Mouse (Mus musculus) layer of hippocampus, adult 9-10 months (tissue): ENCODE measurements around the gene Kcnc2.

ENCODE experiments used
- DNase-seq: peaks from one replicate; pipeline ENCODE4 v3.0.0; 2022; ENCODE audit warnings: low spot score

Kcnc2 gene

DNA sequence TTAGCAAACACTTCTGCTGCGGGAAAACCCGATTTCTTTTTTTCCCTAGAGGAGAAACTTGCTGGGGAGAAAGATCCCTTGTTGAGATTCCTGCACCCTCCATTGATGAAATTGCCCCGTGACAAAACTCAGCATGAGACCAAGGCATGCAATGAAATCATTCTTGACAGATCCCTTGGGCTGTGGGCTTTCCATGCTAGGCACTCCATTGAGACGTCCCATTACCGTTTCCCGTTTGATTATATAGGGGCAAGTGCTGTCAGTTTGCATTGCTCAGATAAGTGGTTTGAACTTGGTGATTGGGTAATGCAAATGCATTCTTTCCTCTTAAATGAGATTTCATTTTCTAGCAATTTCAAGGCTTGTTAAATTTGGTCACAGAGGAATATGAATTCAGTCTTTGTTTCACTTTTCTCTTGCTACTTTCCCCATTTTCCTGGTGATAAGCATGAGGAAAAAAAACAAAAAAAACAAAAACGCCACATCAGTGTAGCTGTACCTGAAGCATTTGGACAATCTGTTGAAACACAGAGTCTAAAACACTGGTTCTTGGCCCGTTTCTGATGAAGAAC is 123.6 kb downstream of the Kcnc2 start:
- DNase-seq: no peak

DNA sequence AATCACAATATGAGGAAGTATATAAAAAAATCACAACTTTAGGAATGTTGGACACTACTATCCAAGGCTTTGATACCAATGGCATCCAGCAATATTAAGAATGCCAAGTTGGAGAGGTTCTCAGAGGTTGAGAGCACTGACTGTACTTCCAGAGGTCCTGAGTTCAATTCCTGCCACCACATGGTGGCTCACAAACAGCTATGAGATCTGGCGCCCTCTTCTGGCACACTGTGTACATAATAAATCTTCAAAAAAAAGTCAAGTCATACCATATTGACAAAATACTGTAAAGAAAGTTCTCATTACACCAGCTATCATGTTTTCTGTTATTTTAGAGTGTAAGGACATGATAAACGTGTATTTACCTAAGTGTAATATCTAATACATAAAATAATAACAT is 126.3 kb downstream of the Kcnc2 start:
- no peak for DNase-seq

GRCm38 (mm10) chr10:112400591-112401404 is 129.9 kb downstream of the Kcnc2 start:
- DNase-seq: no peak

DNA sequence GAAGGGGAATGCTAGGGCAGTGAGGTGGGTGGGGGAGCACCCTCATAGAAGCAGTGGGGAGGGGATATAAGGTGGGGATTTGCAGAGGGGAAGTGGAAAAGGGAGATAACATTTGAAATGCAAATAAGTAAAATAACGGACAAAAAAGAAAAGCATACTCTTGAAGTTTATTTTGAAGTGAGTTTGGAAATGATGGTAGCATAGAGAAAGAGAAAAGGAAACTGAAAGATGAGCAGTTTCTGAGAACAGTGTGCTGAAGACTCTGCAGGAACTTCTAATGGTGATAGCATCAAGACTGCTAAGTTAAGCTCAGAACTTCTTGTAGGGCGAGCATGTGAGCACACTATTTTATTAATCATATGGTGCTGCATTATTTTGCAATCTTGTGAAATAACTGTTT is 138.6 kb downstream of the Kcnc2 start:
- no peak for DNase-seq

GRCm38 (mm10) chr10:112423327-112423726 is 152.4 kb downstream of the Kcnc2 start:
- no peak for DNase-seq

- no peak for DNase-seq
These were observed 166.0 kb downstream of the Kcnc2 start for GRCm38 (mm10) chr10:112436950-112437349.

DNA sequence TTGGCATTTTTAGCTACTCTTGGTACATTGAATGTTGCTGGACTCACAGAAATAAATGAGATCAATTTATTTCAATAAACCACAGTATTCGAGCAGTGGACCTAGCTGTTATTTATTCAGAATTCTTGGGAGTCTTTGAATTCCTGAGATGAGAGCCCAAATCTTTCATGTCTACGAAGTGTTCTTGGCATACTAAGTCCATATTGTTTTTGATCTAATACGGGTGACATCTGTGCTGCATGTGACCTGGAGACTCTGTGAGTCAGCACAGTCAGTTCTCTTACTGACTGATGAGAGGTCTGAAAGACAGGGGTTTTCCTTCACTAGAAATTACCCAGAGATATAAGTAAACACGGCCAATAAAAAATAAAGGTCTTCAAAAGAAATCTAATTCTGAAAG is 173.7 kb downstream of the Kcnc2 start:
- DNase-seq: no peak

GRCm38 (mm10) chr10:112450910-112451309 is 180.0 kb downstream of the Kcnc2 start:
- DNase-seq: no peak

GRCm38 (mm10) chr10:112468689-112469384 is 197.9 kb downstream of the Kcnc2 start:
- peak; percentile 24 for DNase-seq

DNA sequence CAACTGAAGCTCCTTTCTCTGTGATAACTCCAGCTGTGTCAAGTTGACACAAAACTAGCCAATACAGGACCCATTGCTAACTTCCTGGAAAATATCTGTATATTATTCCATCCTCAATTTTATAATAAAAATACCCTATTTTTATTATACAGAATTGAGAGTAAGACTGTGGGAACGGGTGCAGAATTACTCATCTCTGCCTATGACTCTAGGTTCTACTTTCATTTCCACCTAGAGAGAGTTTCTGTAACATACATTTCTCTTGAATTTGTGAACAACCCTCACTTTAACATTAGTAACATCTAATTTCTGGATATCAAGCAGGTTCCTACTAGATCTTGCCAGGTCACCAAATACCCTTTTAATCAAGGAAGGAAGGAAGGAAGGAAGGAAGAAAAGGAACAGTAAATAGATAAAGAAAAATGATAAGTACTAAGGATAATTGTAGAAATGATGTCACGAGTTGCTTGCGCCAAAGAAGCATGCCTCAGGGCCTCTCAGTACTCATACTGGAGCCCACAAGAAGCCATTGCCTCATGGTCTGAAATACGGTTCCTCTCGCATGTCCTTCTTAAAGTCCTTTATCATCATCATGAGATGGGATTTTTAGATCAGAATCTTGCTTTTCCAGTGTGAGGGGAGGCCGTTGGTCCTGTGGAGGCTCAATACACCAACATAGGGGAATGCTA is 203.3 kb downstream of the Kcnc2 start:
- DNase-seq: no peak

- no peak for DNase-seq
These were observed 210.5 kb downstream of the Kcnc2 start for GRCm38 (mm10) chr10:112481461-112481860.

DNA sequence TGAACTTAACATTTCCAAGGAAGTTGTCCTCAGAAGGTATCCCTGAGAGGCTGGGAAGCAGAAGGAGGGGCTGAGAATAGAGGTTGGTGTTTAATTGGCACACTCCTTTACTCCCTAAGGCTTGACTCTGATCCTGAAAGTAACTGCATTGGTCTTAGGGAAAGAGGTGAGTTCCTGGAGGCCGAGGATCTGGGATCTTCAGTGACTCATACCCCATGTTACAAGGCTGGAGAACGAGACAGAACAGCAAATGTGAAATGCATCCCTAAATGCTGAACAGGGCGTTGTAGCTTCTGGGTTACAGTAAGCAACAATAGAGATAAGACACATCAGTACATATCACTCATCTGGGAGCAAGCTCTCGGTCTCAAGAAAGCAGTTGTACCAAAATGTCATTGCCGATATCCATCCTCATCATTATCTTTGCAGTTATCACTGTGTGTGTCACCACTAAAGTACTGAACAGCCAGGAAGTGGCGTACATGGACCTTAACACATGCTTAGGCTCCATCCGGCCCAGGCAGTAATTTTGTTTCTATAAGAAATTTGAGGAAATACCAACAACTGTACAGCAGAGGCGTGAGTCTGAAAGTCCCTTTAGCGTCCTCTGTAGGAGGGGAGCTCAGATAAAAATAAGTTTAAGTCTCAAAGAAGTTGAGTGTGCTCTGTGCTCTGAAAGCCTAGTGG is 211.1 kb downstream of the Kcnc2 start:
- no peak for DNase-seq

GRCm38 (mm10) chr10:112484387-112485105 is 213.6 kb downstream of the Kcnc2 start:
- DNase-seq: no peak

DNA sequence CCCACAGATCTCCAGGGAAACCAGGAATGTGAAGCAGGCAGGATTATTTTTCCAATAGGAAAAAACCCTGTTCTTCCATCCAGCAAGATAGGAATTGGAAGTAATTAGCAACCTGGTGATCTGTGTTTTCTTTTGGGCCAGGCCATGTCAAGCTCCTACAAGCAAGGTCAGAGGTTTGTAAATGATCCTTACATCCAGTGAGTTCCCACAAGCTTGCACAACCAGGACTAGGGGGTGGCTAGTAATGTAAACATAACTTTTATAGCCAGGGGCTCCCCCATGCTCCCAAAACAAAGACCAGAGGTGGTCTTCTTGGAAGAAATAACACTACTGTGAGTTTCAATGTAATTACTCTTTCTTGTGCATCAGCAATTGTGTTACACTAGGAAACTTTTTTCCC is 214.9 kb downstream of the Kcnc2 start:
- DNase-seq: no peak

DNA sequence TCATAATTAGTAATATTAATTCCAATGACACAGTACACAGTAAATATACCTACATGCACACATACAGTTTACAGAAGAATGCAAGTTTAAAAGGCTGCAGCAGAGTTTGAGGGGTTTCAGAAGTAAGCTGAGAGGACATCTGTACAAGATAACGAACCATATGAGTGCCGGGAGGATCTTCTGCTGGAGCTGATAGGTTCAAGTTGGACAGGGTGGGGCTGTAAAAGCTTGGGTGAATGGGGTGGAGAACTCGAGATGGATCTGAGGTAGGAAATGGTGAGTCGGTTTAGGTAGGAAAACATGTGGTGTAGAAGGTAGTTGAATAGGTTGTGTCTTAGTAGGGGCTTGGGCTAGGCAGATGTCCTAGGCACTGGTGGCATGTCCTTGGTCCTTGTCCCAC is 217.8 kb downstream of the Kcnc2 start:
- DNase-seq: no peak
